Mouse (Mus musculus): Measurements from ENCODE around the gene Etv6.

DNA sequence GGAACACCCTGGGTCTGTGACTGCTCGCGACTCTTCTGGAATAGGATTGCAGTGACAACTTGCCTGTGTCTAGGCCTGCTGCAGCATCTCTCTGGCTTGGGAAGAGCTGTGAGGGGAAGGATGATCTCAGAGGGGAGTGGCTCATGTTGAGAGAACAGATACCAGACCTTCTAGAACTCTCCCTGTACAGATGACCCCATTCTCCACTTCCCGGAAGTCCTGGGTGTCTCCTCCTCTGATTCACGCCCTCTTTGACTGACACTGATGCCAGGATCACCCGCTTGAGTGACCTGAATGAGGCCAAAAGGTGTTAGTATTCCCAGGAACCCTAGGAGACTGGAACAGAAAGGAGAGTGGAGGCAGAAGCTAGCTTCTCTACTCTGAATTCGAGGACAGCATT lies 137.9 kb downstream of the Etv6 start:
- no peak for TF ChIP-seq CTCF (conservative IDR thresholded peaks at IDR 0.05; ENCODE audit: insufficient read depth, insufficient read length, low read depth, low read length)
- no peak for TF ChIP-seq POLR2A (IDR thresholded peaks at IDR 0.05; ENCODE audit: low read depth, low read length)

All from kidney, adult 2 months (tissue).